Mouse (Mus musculus): ENCODE measurements around the gene Prpf39. TPM values are rescaled to one million over a fixed set of nuclear protein-coding genes. Genes with fewer than 3 reads are reported as not detected.

The Prpf39 gene
- total and polyA plus RNA-seq, 3 experiments, result 13.5 to 19.5 TPM; not detected in 1

DNA sequence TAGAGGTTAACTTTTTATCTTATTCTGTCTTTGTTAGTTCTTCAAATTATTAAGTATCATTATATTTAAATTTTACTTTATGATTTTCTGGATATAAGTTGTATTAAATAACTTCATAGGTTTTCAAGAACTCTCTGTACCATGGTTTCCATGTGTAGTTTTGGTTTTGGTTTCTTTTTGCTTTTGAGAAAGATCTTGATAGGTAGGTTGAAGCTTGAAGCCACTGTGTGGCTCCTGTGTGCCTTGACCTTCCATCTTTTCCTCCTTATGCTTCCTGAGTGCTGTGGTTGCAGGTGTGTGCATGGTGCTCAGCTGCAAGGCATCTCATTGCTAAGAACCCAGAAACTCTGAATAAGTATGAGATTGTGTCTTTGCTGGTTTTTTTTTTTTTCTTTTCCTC, 12.7 kb downstream of the Prpf39 start:
- no peak overlapping the region for H3K4me3 ChIP-seq (ENCODE audit: control insufficient read depth in 1 of 2, insufficient read depth in 1 of 2, low read depth in 2 of 2, low read length in 2 of 2)
- no peak for DNase-seq (ENCODE audit: low read depth, low spot score)
- no peak overlapping the region for H3K9ac ChIP-seq (ENCODE audit: control insufficient read depth, low read depth, low read length, poor library complexity, severe bottlenecking)
- no peaks in the 10 kb centered on the region for H3K9me3 ChIP-seq (replicated peaks; ENCODE audit: insufficient read depth, low read length)
- H3K27ac ChIP-seq (ENCODE audit: control insufficient read depth, low read depth, low read length), result no peak overlapping the region
- H3K4me1 ChIP-seq (ENCODE audit: control insufficient read depth in 1 of 2, insufficient read depth in 2 of 2, low read length in 2 of 2), result no peaks in the 10 kb centered on the region
- TF ChIP-seq MAFK (IDR thresholded peaks at IDR 0.05; ENCODE audit: borderline replicate concordance, low read depth, low read length) (no peak), RCOR1 (IDR thresholded peaks at IDR 0.05; ENCODE audit: low read depth, low read length) (no peak), MAX (IDR thresholded peaks at IDR 0.05; ENCODE audit: low read length) (no peak), TAL1 (IDR thresholded peaks at IDR 0.05; ENCODE audit: low read length) (no peak), RAD21 (IDR thresholded peaks at IDR 0.05; ENCODE audit: low read depth, low read length) (no peak), TCF12 (IDR thresholded peaks at IDR 0.05; ENCODE audit: low read depth, low read length) (no peak), TBP (IDR thresholded peaks at IDR 0.05; ENCODE audit: low read depth, low read length) (no peak), ZNF384 (IDR thresholded peaks at IDR 0.05; ENCODE audit: low read depth, low read length) (no peak)
- H3K27me3 ChIP-seq (ENCODE audit: control insufficient read depth in 1 of 2, insufficient read depth in 2 of 2, low read length in 2 of 2), result no peaks in the 10 kb centered on the region
- peaks cover 1% of the 10 kb centered on the region; the same call in 1 of the 2 replicates for H3K79me2 ChIP-seq (ENCODE audit: control insufficient read depth, insufficient read depth, low read length, poor library complexity)
- H3K36me3 ChIP-seq (ENCODE audit: control insufficient read depth in 1 of 2, insufficient read depth in 2 of 2, low read length in 2 of 2), result peaks cover 3 to 63% of the 10 kb centered on the region in 2 experiments; a peak in 3 of 4 replicates

DNA sequence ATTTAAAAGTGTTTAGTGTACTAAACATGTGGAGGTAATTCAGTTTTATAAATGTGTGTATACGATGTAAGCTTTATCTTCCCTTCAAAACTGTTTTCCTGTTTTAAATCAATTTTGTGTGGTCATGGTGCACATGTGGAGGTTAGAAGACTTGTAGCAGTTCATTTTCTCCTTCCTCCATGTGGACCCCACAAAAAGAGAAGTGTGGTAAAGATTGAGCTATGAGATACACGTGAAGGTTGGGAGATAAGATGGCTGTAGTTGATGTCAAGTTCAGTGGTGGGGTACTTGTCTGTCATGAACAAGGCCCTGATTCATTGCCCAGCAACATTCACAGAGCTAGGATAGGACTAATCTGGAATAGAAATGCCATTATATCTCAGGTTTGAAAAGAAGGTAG, 22.1 kb downstream of the Prpf39 start:
- no peak for DNase-seq (ENCODE audit: low read depth, low spot score)
- Histone ChIP-seq H3K27ac (ENCODE audit: control insufficient read depth, low read depth, low read length) (no peak overlapping the region), H3K9ac (ENCODE audit: control insufficient read depth, low read depth, low read length, poor library complexity, severe bottlenecking) (no peak overlapping the region), H3K9me3 (replicated peaks; ENCODE audit: insufficient read depth, low read length) (no peaks in the 10 kb centered on the region), H3K36me3 (ENCODE audit: control insufficient read depth in 1 of 2, insufficient read depth in 2 of 2, low read length in 2 of 2) (peaks cover 8 to 66% of the 10 kb centered on the region in 2 experiments), H3K79me2 (ENCODE audit: control insufficient read depth, insufficient read depth, low read length, poor library complexity) (no peaks in the 10 kb centered on the region), H3K4me1 (ENCODE audit: control insufficient read depth in 1 of 2, insufficient read depth in 2 of 2, low read length in 2 of 2) (peaks cover 0 to 3% of the 10 kb centered on the region in 2 experiments; a peak in 1 of 4 replicates), H3K4me3 (ENCODE audit: control insufficient read depth in 1 of 2, insufficient read depth in 1 of 2, low read depth in 2 of 2, low read length in 2 of 2) (no peak overlapping the region), H3K27me3 (ENCODE audit: control insufficient read depth in 1 of 2, insufficient read depth in 2 of 2, low read length in 2 of 2) (no peaks in the 10 kb centered on the region)
- TF ChIP-seq MYC (IDR thresholded peaks at IDR 0.05; ENCODE audit: low read depth, low read length), result peak; percentile 58; the same call in 1 of the 2 replicates
- 0 out of 2 replicates have a peak, but pooled peaks have one; percentile 41 for TF ChIP-seq MXI1 (IDR thresholded peaks at IDR 0.05; ENCODE audit: low read depth, low read length)
- TF ChIP-seq USF1 (IDR thresholded peaks at IDR 0.05; ENCODE audit: low read depth, low read length), result no peak
- 0 out of 2 replicates have a peak, but pooled peaks have one; percentile 15 for TF ChIP-seq ETS1 (IDR thresholded peaks at IDR 0.05; ENCODE audit: low read depth, low read length)
- peak; percentile 25 to 45; a peak in 1 of 4 replicates for TF ChIP-seq EP300 (IDR thresholded peaks at IDR 0.05; ENCODE audit: low read depth in 1 of 2, low read length in 2 of 2)
- TF ChIP-seq MAX (IDR thresholded peaks at IDR 0.05; ENCODE audit: low read length), result peak; percentile 46; the same call in 1 of the 2 replicates
- TF ChIP-seq E2F4 (IDR thresholded peaks at IDR 0.05; ENCODE audit: borderline replicate concordance, low read depth, low read length), result no peak
- TF ChIP-seq BHLHE40 (IDR thresholded peaks at IDR 0.05; ENCODE audit: borderline replicate concordance, low read depth, low read length), result peak; percentile 49; the same call in 1 of the 2 replicates
- peak; percentile 79 for TF ChIP-seq GATA1 (IDR thresholded peaks at IDR 0.05; ENCODE audit: low read depth, low read length)
- no peak for TF ChIP-seq POLR2AphosphoS2 (IDR thresholded peaks at IDR 0.05; ENCODE audit: low read length)
